Mouse (Mus musculus) c-Kit-positive CD71-negative TER-119-negative erythroid progenitor cells, embryonic 14.5 days (primary cell): ENCODE measurements around the gene Pgd.

ENCODE experiments used
- DNase-seq: peaks from one replicate; pipeline ENCODE4 v3.0.0-alpha.2; 2013; ENCODE audit warnings: low read depth

The Pgd gene

GRCm38 (mm10) chr4:149168016-149168415, 1.4 kb upstream of the Pgd start:
- DNase-seq: no peak

GRCm38 (mm10) chr4:149166957-149167611, 513 bp upstream of the Pgd start:
- DNase-seq: no peak

GRCm38 (mm10) chr4:149164150-149164549, 2.4 kb downstream of the Pgd start:
- no peak for DNase-seq

- no peak for DNase-seq
Observed at GRCm38 (mm10) chr4:149163196-149163595, 3.4 kb downstream of the Pgd start.

- no peak for DNase-seq
Observed at GRCm38 (mm10) chr4:149161166-149161565, 5.4 kb downstream of the Pgd start.

- DNase-seq: no peak
Observed at GRCm38 (mm10) chr4:149159891-149160290, 6.7 kb downstream of the Pgd start.

GRCm38 (mm10) chr4:149159203-149159602, 7.4 kb downstream of the Pgd start:
- DNase-seq: no peak

GRCm38 (mm10) chr4:149157415-149157973, 9.1 kb downstream of the Pgd start:
- no peak for DNase-seq

- peak; percentile 36 for DNase-seq
Observed at GRCm38 (mm10) chr4:149155711-149156110, 10.9 kb downstream of the Pgd start.

GRCm38 (mm10) chr4:149154859-149155258, 11.7 kb downstream of the Pgd start:
- no peak for DNase-seq

- no peak for DNase-seq
Observed at GRCm38 (mm10) chr4:149150721-149151120, 15.8 kb downstream of the Pgd start.

- DNase-seq: no peak
Observed at GRCm38 (mm10) chr4:149150256-149150655, 16.3 kb downstream of the Pgd start.

- no peak for DNase-seq
Observed at GRCm38 (mm10) chr4:149149611-149150010, 17.0 kb downstream of the Pgd start.

- DNase-seq: no peak
Observed at GRCm38 (mm10) chr4:149149196-149149595, 17.4 kb downstream of the Pgd start.

- DNase-seq: no peak
Observed at GRCm38 (mm10) chr4:149148084-149148483, 18.5 kb downstream of the Pgd start.

- DNase-seq: no peak
Observed at GRCm38 (mm10) chr4:149147528-149147927, 19.0 kb downstream of the Pgd start.

- no peak for DNase-seq
Observed at GRCm38 (mm10) chr4:149145151-149145550, 21.4 kb downstream of the Pgd start.

GRCm38 (mm10) chr4:149144459-149144858, 22.1 kb downstream of the Pgd start:
- peak; percentile 66 for DNase-seq

- no peak for DNase-seq
Observed at GRCm38 (mm10) chr4:149143594-149143993, 23.0 kb downstream of the Pgd start.

- no peak for DNase-seq
Observed at GRCm38 (mm10) chr4:149138515-149138914, 28.1 kb downstream of the Pgd start.

GRCm38 (mm10) chr4:149136982-149137770, 29.4 kb downstream of the Pgd start, which contains the start of gene Cenps:
Gene Cenps, minus strand, starts transcription at chr4:149137629.
- DNase-seq: peak; percentile 79

GRCm38 (mm10) chr4:149136116-149136850, 30.3 kb downstream of the Pgd start:
- no peak for DNase-seq
